Mouse (Mus musculus) kidney, adult 2 months (tissue): ENCODE results near the gene Sun3.

Experiments
- CTCF ChIP-seq: fragments of 200-500 bp; conservative IDR thresholded peaks from 2 replicates; pipeline ENCODE4 v1.5.1; 2011; ENCODE audit warnings: low read depth, mild to moderate bottlenecking, control low read depth, low read length, moderate library complexity, mixed read lengths; ENCODE audit not compliant: insufficient read depth, insufficient read length
- POLR2A ChIP-seq: fragments of 200-500 bp; IDR thresholded peaks from one replicate; pipeline ENCODE4 v1.6.1; 2011; ENCODE audit warnings: low read depth, low read length, control low read depth

DNA sequence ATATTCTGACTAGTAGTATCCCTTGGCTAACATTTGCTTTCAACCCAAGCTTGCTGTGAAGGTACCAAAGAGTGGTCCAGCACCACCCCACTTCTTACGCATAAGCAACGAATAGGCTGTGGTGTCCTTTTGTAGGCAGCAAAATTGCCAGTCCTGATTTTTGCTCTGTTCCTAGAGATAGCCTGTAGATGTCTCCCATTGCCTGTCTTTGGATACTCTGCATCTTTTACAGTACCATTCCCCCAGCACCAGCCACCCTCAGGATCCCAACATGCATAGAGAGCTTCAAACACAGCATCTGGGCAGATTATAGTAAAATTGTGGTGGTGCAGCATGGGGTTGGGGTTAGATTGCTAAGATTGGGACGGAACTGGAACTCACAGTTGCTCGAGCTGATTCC is 60.7 kb downstream of the Sun3 start:
- TF ChIP-seq POLR2A (no peak), CTCF (no peak)
